Mouse (Mus musculus): ENCODE results near the gene Ctnnd2. TPM values are rescaled to one million over a fixed set of nuclear protein-coding genes. Genes with fewer than 3 reads are reported as not detected.

Gene Ctnnd2
- polyA plus RNA-seq, 1 experiment from 2014 or later, result 1.0 TPM

GRCm38 (mm10) chr15:30191931-30192668 is 19.7 kb downstream of the Ctnnd2 start:
- TF ChIP-seq CTCF (IDR thresholded peaks at IDR 0.05; ENCODE audit: low read depth), result no peak
- no peak overlapping the region for H3K4me3 ChIP-seq (ENCODE audit: low read depth, low read length)
- H3K9me3 ChIP-seq (ENCODE audit: control insufficient read depth), result 0 out of 2 replicates have a peak, but pooled peaks cover 3% of the 10 kb centered on the region
- no peak overlapping the region for H3K27ac ChIP-seq (ENCODE audit: low read depth, low read length)
- 75% methylated on average over 5 of the region's 5 CpGs for WGBS
- H3K4me1 ChIP-seq (replicated peaks; ENCODE audit: control insufficient read depth, insufficient read depth, low read length), result no peaks in the 10 kb centered on the region
- no peaks in the 10 kb centered on the region for H3K27me3 ChIP-seq (replicated peaks; ENCODE audit: control insufficient read depth, insufficient read depth, low read length)
- no peaks in the 10 kb centered on the region for H3K36me3 ChIP-seq (ENCODE audit: control insufficient read depth, insufficient read depth)
- no peak overlapping the region for H3K9ac ChIP-seq (ENCODE audit: low read depth, low read length)
- H3K4me2 ChIP-seq (replicated peaks; ENCODE audit: low read depth), result no peak overlapping the region
- no peak for ATAC-seq

DNA sequence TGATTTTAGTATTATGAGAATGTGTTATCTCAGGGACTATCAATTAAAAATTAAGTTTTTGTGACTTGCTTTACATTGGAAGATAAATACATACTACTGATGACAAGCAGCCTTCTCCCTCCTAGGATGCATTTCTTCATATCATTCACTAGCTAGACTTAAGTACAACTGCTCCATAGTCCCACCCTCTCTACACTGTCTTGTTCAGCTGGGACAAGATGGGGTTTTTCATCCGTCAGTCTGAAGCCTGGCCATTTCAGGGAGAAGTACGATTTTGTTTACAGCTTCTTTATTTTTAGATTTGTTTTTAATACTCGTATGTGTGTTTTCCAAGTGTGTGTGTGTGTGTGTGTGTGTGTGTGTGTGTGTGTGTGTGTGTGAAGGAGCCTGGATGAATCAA is 26.0 kb downstream of the Ctnnd2 start:
- Histone ChIP-seq H3K4me3 (ENCODE audit: low read depth, low read length) (no peak overlapping the region), H3K36me3 (ENCODE audit: control insufficient read depth, insufficient read depth) (no peaks in the 10 kb centered on the region), H3K27ac (ENCODE audit: low read depth, low read length) (no peak overlapping the region), H3K9ac (ENCODE audit: low read depth, low read length) (no peak overlapping the region), H3K4me2 (replicated peaks; ENCODE audit: low read depth) (no peak overlapping the region), H3K9me3 (ENCODE audit: control insufficient read depth) (no peaks in the 10 kb centered on the region), H3K27me3 (replicated peaks; ENCODE audit: control insufficient read depth, insufficient read depth, low read length) (no peaks in the 10 kb centered on the region), H3K4me1 (replicated peaks; ENCODE audit: control insufficient read depth, insufficient read depth, low read length) (no peaks in the 10 kb centered on the region)
- WGBS, result 75% methylated on average over 3 of the region's 3 CpGs
- no peak for TF ChIP-seq CTCF (IDR thresholded peaks at IDR 0.05; ENCODE audit: low read depth)
- ATAC-seq, result no peak

DNA sequence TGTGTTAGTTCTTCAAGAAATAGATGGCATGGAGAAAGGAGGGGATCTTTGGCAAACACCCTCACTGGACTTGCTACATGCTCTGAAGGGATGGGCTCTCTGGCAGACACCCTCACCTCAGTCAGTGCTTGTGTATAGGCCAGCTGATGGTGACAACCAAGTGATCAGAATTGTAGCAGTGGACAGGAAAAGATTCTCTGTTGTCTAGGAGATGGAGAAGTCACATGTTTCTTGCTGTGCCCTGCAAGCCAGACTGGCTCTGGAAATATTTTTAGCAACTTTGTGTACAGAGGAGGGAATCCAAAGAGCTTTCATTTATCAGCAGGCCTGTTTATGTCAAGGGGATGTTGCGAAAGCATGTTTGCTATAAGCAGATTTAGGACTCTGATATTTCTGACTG is 27.4 kb downstream of the Ctnnd2 start:
- no peak overlapping the region for H3K9ac ChIP-seq (ENCODE audit: low read depth, low read length)
- H3K4me1 ChIP-seq (replicated peaks; ENCODE audit: control insufficient read depth, insufficient read depth, low read length), result no peaks in the 10 kb centered on the region
- H3K9me3 ChIP-seq (ENCODE audit: control insufficient read depth), result no peaks in the 10 kb centered on the region
- no peak overlapping the region for H3K4me2 ChIP-seq (replicated peaks; ENCODE audit: low read depth)
- no peak overlapping the region for H3K4me3 ChIP-seq (ENCODE audit: low read depth, low read length)
- no peaks in the 10 kb centered on the region for H3K27me3 ChIP-seq (replicated peaks; ENCODE audit: control insufficient read depth, insufficient read depth, low read length)
- TF ChIP-seq CTCF (IDR thresholded peaks at IDR 0.05; ENCODE audit: low read depth), result no peak
- no peaks in the 10 kb centered on the region for H3K36me3 ChIP-seq (ENCODE audit: control insufficient read depth, insufficient read depth)
- no peak overlapping the region for H3K27ac ChIP-seq (ENCODE audit: low read depth, low read length)
- no peak for ATAC-seq
- 72% methylated on average over 1 of the region's 1 CpGs for WGBS

GRCm38 (mm10) chr15:30201211-30201610 is 28.8 kb downstream of the Ctnnd2 start:
- Histone ChIP-seq H3K9me3 (ENCODE audit: control insufficient read depth) (no peaks in the 10 kb centered on the region), H3K36me3 (ENCODE audit: control insufficient read depth, insufficient read depth) (no peaks in the 10 kb centered on the region), H3K27me3 (replicated peaks; ENCODE audit: control insufficient read depth, insufficient read depth, low read length) (no peaks in the 10 kb centered on the region), H3K9ac (ENCODE audit: low read depth, low read length) (no peak overlapping the region), H3K27ac (ENCODE audit: low read depth, low read length) (no peak overlapping the region), H3K4me2 (replicated peaks; ENCODE audit: low read depth) (no peak overlapping the region), H3K4me3 (ENCODE audit: low read depth, low read length) (no peak overlapping the region), H3K4me1 (replicated peaks; ENCODE audit: control insufficient read depth, insufficient read depth, low read length) (no peaks in the 10 kb centered on the region)
- no peak for TF ChIP-seq CTCF (IDR thresholded peaks at IDR 0.05; ENCODE audit: low read depth)
- 87% methylated on average over 2 of the region's 2 CpGs for WGBS
- ATAC-seq, result no peak

DNA sequence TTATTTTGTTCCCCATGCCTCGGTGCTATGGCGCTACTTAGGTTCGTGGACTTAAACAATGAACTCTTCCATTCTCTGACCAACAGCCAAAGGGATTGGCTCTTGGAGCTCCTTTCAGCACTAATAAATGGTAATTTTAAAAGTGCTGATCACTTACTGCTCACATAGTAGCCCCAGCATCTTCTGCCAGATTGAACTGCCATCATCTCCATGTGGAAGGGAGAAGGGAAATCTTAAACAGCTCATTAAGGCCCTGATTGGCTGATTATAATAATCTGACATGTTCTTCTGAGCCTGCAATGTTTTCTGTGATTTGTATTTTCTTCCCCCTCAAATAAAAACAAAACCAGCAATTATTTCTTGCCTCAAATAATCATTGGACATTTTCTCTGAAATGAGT is 29.2 kb downstream of the Ctnnd2 start:
- no peak overlapping the region for H3K27ac ChIP-seq (ENCODE audit: low read depth, low read length)
- no peak overlapping the region for H3K9ac ChIP-seq (ENCODE audit: low read depth, low read length)
- H3K9me3 ChIP-seq (ENCODE audit: control insufficient read depth), result no peaks in the 10 kb centered on the region
- H3K27me3 ChIP-seq (replicated peaks; ENCODE audit: control insufficient read depth, insufficient read depth, low read length), result no peaks in the 10 kb centered on the region
- TF ChIP-seq CTCF (IDR thresholded peaks at IDR 0.05; ENCODE audit: low read depth), result no peak
- 97% methylated on average over 3 of the region's 3 CpGs for WGBS
- no peak for ATAC-seq
- H3K36me3 ChIP-seq (ENCODE audit: control insufficient read depth, insufficient read depth), result no peaks in the 10 kb centered on the region
- H3K4me1 ChIP-seq (replicated peaks; ENCODE audit: control insufficient read depth, insufficient read depth, low read length), result no peaks in the 10 kb centered on the region
- no peak overlapping the region for H3K4me2 ChIP-seq (replicated peaks; ENCODE audit: low read depth)
- no peak overlapping the region for H3K4me3 ChIP-seq (ENCODE audit: low read depth, low read length)

- Histone ChIP-seq H3K4me1 (replicated peaks; ENCODE audit: control insufficient read depth, insufficient read depth, low read length) (no peaks in the 10 kb centered on the region), H3K36me3 (ENCODE audit: control insufficient read depth, insufficient read depth) (no peaks in the 10 kb centered on the region), H3K9me3 (ENCODE audit: control insufficient read depth) (no peaks in the 10 kb centered on the region), H3K27me3 (replicated peaks; ENCODE audit: control insufficient read depth, insufficient read depth, low read length) (no peaks in the 10 kb centered on the region), H3K4me3 (ENCODE audit: low read depth, low read length) (no peak overlapping the region), H3K4me2 (replicated peaks; ENCODE audit: low read depth) (no peak overlapping the region), H3K27ac (ENCODE audit: low read depth, low read length) (no peak overlapping the region), H3K9ac (ENCODE audit: low read depth, low read length) (no peak overlapping the region)
- no peak for TF ChIP-seq CTCF (IDR thresholded peaks at IDR 0.05; ENCODE audit: low read depth)
- no peak for ATAC-seq
- 81% methylated on average over 5 of the region's 5 CpGs for WGBS
Observed at GRCm38 (mm10) chr15:30212746-30213145, 40.4 kb downstream of the Ctnnd2 start.

All from intestine, postnatal 0 days (tissue).